Mouse (Mus musculus) heart, postnatal 4 days (tissue): ENCODE measurements around the gene Fbxo11. TPM values are rescaled to one million over a fixed set of nuclear protein-coding genes. Genes with fewer than 3 reads are reported as not detected.
"Not testable (repeated sequence)": the region's sequence is repeated elsewhere in the genome, so short reads cannot be mapped to it uniquely, and the experiment has no call there.

Source experiments
- DNase-seq: peaks from one replicate; pipeline ENCODE4 v3.0.0; 2021
- total RNA-seq, 2 experiments: library from RNA; stranded (reverse); gene quantifications; 2 replicates each; pipeline ENCODE4 v1.2.3; 2021

The Fbxo11 gene
- total RNA-seq, 2 experiments from 2014 or later: 48.7 to 49.0 TPM

DNA sequence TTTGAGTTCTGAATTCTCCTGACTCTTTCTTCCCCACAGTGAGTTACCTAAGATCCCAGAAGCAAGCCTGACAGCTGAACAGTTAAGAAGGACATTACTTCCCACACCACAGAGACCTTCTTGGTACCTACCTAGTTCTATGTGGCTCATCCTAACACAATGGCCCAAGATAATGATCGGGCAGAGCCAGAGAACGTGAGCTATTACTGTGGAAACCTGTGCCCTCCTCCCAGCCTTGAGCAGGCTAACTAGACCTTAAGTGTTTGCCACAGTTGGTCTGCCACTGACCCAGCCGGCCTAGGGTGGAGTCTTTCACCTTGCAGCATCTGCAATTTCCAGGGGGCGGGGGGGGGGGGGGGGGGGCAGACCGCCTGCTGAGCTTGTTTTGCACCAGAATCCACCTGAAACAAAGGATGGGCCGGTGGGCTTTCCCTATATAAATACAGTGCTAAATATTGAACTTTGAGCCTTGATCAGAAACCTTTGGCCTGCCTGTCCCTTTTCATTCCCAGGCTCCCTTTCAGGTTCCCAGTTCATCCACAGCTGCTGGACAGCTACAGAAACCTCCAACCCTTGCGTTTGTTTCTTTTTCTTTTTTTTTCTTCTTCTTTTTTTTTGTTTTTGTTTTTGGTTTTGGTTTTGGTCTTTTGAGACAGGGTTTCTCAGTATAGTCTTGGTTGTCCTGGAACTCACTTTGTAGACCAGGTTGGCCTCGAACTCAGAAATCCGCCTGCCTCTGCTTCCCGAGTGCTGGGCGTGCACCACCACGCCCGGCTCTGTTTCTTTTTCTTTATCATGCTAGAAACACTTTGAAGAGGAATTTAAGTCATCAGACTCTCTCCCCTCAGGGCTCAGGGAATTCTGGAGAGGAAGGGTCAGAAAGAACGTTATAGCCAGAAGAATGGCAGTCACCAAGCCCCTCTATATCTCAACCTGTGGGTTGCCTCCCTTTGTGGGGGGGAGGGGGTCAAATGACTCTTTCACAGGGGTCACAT is 101.7 kb downstream of the Fbxo11 start:
- no peak for DNase-seq

DNA sequence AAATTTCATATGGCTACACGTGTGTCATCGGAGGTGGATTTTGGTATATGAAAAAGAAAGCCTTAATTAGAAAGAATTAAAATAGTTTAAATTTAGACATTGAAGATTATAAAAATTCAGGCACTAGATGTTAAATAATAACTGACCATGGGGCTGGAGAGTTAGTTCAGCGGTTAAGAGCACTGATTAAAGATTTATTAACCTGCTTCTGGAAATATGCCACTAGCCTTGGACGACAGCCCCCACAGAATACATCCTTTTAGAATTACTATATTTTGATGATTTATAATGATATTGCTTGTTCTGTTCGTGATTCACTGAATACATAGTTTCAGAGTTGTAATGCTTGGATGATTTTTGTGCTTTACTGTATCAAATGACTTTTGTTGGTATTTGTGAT is 105.2 kb downstream of the Fbxo11 start:
- DNase-seq: not testable (repeated sequence)

DNA sequence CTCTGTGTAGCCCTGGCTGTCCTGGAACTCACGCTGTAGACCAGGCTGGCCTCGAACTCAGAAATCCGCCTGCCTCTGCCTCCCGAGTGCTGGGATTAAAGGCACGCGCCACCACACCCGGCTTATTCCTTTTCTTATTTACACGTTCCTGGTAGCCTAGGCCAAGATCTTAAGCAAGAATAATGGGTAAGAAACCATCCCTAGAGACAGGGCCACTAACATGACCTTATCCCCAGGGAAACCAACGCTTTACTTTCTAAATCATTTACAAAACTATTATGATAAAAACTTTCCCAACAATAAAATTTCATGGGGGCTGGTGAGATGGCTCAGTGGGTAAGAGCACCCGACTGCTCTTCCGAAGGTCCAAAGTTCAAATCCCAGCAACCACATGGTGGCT is 105.7 kb downstream of the Fbxo11 start:
- not testable (repeated sequence) for DNase-seq

DNA sequence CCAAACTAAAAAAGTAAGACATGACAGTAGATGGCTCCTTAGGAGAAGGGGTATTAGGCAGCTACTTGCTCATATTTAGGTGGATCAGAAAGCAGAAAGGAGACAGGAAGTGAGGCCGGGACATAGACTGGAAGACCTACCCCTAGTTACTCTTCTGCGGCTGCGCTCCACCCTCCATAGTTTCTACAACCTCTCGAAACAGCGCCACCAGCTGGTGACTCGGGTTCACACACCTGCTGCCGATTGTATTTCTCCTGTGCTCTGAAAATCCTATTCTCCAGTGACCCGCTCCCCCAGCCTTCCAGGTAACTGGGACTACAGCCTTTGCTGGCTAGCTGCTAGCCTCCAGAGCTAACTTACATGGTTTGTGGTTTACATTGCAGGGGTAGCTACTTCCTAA is 106.8 kb downstream of the Fbxo11 start:
- DNase-seq: no peak

DNA sequence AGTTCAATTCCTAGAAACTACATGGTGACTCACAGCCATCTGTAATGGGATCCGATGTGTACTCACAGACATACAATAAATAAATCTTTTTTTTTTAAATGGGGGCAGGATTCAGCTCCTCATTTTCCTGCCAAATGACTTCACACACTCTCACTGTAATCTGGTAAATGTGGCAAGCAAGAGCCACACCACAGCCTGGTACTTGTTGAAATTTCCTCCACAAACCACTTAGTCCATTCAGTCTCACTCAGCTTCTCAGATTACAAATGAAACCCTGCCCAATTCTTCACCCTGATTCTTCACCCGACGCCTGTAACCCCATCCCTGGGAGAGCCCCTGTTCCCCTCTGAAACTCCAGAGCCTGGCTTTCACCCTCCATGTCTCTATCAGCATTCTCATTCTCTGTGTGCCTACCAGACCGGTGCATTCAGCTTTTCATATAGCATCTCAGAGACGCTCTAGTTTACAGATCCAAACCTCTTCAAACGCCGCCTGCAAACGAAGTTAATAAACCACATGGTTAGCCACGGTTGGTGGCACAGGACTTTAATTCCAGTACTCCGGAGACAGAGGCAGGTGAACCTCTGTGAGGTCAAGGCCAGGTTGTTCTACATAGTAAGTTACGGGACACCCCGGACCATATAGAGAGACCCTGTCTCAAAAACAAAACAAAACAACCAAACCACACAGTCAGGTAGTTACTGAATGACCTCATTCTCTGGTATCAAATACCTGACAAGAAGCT is 107.8 kb downstream of the Fbxo11 start:
- no peak for DNase-seq

DNA sequence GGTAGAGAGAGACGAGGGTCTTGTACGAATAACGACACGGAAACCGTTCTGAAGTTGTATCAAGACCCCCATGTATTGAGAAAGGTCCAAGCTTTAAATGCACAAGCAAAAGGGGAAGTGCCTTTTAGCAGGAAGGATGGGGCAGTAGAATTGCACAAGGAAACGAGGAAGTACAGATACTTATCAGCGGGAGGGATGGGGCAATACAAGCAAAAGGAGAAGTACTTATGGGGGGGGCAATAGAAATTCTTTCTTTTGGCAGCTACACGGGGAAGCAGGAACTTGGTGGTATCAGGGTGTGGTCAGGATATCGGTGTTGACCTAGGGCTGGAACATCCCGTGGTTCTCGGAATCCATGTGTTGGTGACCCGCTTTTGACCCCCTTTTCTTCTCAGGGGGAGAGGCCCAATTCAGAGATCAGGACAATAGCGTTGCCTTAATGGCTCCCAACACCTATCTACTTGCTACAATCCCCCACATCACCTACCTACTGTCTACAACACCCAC is 110.4 kb downstream of the Fbxo11 start:
- not testable (repeated sequence) for DNase-seq

DNA sequence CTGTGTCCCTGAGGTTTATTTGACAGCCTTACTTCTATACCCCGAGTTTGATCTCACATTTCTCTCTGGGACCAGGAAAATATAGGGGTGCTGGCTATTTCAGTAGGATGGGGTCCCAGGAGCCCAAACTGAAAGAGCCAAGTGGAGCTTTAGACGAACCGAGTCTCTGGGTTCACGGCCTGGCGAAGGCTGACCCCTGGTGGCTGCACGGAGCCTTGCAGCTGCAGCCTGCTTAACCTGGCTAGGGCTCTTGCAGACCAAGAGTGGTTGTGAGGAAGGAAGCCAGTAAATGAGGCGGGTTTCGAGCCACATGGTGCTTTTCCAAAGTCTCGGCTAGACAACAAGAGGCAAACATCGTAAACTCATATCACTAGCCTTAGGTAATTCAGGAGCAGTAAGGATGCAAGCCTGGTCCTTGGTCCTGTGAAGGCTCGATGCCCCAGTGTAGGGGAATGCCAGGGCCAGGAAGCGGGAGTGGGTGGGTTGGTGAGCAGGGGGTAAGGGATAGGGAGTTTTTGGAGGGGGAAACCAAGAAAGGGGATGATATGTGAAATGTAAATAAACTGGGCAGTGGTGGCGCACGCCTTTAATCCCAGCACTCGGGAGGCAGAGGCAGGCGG is 116.0 kb downstream of the Fbxo11 start:
- peak; percentile 86 for DNase-seq

Other genes starting within 250 kb of the Fbxo11 start
- gene Rpl36-ps4, start 144.3 kb downstream of the Fbxo11 start, total RNA-seq: not detected
- 10 to 100 TPM; 20.9 to 21.8 TPM for gene Msh6, start 90.2 kb downstream of the Fbxo11 start, total RNA-seq